Mouse (Mus musculus): ENCODE results near the gene Olfr1437. TPM values are rescaled to one million over a fixed set of nuclear protein-coding genes. Genes with fewer than 3 reads are reported as not detected.
"Not testable (repeated sequence)": the region's sequence is repeated elsewhere in the genome, so short reads cannot be mapped to it uniquely, and the experiment has no call there.

The Olfr1437 gene
- polyA plus RNA-seq (2012; rRNA removed) = not detected in 2 replicates

DNA sequence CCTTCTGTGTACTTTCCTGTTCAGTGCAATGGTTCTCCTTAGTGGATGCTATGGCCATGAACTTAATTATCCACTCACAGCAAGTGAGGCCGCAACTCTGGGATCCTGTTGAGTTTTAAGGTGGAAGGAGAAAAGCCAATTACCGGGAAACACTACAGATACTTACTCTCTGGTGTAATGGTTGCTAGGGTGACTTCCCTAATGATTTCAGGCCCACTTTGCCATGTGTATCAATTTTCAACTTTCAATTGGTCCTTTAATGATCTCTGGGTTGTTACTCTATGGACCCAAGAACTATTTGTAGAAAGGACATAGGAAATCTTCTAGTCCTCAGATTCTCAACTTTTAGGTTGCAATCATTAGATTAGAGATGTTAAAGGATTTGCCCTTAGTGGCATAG lies at the start of gene Olfr1437:
Gene Olfr1437, minus strand, starts transcription at position 101 of the 400 bp plus-strand sequence.
- H3K4me3 ChIP-seq (ENCODE audit: low read depth, low read length) = no peak within 1 kb of the TSS
- no peaks in the 10 kb centered on the region for H3K36me3 ChIP-seq (ENCODE audit: control insufficient read depth, insufficient read depth, low read length)
- H3K27ac ChIP-seq (ENCODE audit: insufficient read depth, low read depth, low read length) = no peak within 1 kb of the TSS
- no peaks in the 10 kb centered on the region for H3K27me3 ChIP-seq (ENCODE audit: control insufficient read depth, insufficient read depth, low read length)
- H3K4me1 ChIP-seq (ENCODE audit: control insufficient read depth, insufficient read depth, insufficient read length, low read length) = no peaks in the 10 kb centered on the region
- no peak for TF ChIP-seq POLR2A (IDR thresholded peaks at IDR 0.05; ENCODE audit: low read depth, low read length)
- TF ChIP-seq CTCF (IDR thresholded peaks at IDR 0.05; ENCODE audit: extremely low read depth, insufficient read length, insufficient replicate concordance, low read depth, low read length) = no peak
- 80% methylated on average over 2 of the region's 2 CpGs for WGBS

DNA sequence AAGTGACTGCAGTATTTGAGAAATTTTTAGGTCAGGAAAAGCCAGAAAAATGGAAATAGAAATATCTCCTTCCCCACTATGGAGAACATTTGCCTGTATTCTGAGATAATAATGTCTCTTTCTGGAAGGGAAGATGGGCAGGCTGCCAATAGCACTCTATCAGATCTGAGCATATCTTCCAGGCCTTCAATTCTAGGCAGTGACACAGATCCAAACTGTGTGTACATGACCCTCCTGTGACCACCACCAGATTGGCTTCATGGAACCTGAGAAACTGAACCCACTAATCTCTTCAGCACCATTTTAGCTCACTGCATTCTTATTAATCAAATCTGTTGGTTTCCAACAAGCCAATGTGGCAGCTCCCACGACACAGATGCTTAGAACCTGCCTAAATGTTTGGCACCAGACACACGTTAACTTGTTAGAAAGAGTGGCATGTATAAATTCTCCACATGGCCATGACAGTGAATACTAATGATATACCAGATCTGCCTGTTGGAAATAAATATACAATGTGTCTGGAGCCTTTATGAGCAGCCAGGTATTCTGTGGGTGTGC lies 49.6 kb upstream of the Olfr1437 start:
- TF ChIP-seq CTCF (IDR thresholded peaks at IDR 0.05; ENCODE audit: extremely low read depth, insufficient read length, insufficient replicate concordance, low read depth, low read length) = no peak
- no peak for TF ChIP-seq POLR2A (IDR thresholded peaks at IDR 0.05; ENCODE audit: low read depth, low read length)
- 62% methylated on average over 2 of the region's 2 CpGs for WGBS
- no peaks in the 10 kb centered on the region for H3K4me1 ChIP-seq (ENCODE audit: control insufficient read depth, insufficient read depth, insufficient read length, low read length)
- no peaks in the 10 kb centered on the region for H3K27me3 ChIP-seq (ENCODE audit: control insufficient read depth, insufficient read depth, low read length)
- H3K4me3 ChIP-seq (ENCODE audit: low read depth, low read length) = no peak overlapping the region
- no peaks in the 10 kb centered on the region for H3K36me3 ChIP-seq (ENCODE audit: control insufficient read depth, insufficient read depth, low read length)
- no peak overlapping the region for H3K27ac ChIP-seq (ENCODE audit: insufficient read depth, low read depth, low read length)

DNA sequence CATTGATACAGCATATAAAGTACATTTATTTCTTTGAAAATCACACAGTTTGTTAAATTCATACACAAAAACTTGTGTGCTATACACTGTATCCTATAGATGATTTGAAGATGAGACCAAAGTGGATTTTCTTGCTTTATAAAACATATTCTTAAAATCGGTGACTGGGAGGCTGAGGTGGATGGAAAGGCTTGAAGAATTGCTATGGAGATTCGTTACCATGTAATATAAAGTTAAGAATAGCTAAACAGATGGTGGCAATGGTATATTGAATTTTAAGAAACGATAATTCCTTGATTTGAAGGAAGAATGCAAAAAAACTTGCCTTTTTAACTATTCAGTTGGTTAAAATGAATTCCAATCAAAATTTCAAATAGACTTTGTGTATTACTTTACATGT lies 48.1 kb upstream of the Olfr1437 start:
- Histone ChIP-seq H3K4me3 (ENCODE audit: low read depth, low read length) (no peak overlapping the region), H3K4me1 (ENCODE audit: control insufficient read depth, insufficient read depth, insufficient read length, low read length) (no peaks in the 10 kb centered on the region), H3K27ac (ENCODE audit: insufficient read depth, low read depth, low read length) (no peak overlapping the region), H3K36me3 (ENCODE audit: control insufficient read depth, insufficient read depth, low read length) (no peaks in the 10 kb centered on the region), H3K27me3 (ENCODE audit: control insufficient read depth, insufficient read depth, low read length) (no peaks in the 10 kb centered on the region)
- TF ChIP-seq CTCF (IDR thresholded peaks at IDR 0.05; ENCODE audit: extremely low read depth, insufficient read length, insufficient replicate concordance, low read depth, low read length) (no peak), POLR2A (IDR thresholded peaks at IDR 0.05; ENCODE audit: low read depth, low read length) (no peak)
- WGBS = 69% methylated on average over 3 of the region's 3 CpGs

DNA sequence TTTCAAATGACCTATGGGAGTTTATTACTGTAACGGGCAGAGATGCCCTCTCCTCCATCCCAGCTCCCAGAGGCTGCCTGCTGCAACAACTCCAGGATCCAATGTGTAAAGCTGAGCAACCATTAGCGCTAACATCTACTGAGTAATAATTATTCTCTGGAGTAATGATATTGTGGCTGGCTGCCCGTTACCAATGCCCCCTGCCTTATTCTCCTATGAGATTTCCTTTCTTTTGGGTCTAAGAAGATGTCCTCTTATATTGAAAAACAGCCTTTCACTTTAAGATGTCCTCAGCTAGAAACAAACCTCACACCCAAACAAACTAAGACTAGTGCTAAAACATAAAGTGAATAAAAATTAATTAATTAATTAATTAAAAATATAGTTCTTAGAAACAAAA lies 10.9 kb upstream of the Olfr1437 start, which contains the start of gene Olfr1438-ps1:
Gene Olfr1438-ps1, minus strand, starts transcription at position 101 of the 400 bp plus-strand sequence.
- H3K4me1 ChIP-seq (ENCODE audit: control insufficient read depth, insufficient read depth, insufficient read length, low read length) = no peaks in the 10 kb centered on the region
- no peak within 1 kb of the TSS for H3K4me3 ChIP-seq (ENCODE audit: low read depth, low read length)
- no peaks in the 10 kb centered on the region for H3K27me3 ChIP-seq (ENCODE audit: control insufficient read depth, insufficient read depth, low read length)
- TF ChIP-seq CTCF (IDR thresholded peaks at IDR 0.05; ENCODE audit: extremely low read depth, insufficient read length, insufficient replicate concordance, low read depth, low read length) (no peak), POLR2A (IDR thresholded peaks at IDR 0.05; ENCODE audit: low read depth, low read length) (no peak)
- no peak within 1 kb of the TSS for H3K27ac ChIP-seq (ENCODE audit: insufficient read depth, low read depth, low read length)
- 76% methylated on average over 3 of the region's 3 CpGs for WGBS
- H3K36me3 ChIP-seq (ENCODE audit: control insufficient read depth, insufficient read depth, low read length) = no peaks in the 10 kb centered on the region

DNA sequence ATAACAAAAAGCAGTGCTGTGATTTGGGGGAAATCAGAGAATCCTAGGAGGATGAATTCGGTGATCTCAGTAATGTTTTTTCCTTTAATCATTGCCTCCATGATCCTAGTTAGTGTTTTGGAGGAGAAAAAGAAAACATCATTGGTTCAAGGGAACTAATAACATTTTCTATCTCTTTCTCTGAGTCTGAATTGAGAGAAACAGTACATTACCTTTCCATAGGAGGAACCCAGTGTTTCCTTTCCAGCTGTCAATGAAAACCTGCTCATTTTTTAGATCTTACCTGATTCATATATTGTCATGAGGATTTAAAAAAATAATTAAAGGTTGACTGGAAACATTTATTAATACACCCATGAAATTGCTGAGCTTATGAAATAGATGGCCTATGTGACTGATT lies 25.9 kb downstream of the Olfr1437 start, which contains the start of gene Olfr1436:
Gene Olfr1436, minus strand, starts transcription at position 101 of the 400 bp plus-strand sequence.
- not testable (repeated sequence) for H3K27ac ChIP-seq (ENCODE audit: insufficient read depth, low read depth, low read length); H3K4me3 ChIP-seq (ENCODE audit: low read depth, low read length); H3K27me3 ChIP-seq (ENCODE audit: control insufficient read depth, insufficient read depth, low read length); H3K4me1 ChIP-seq (ENCODE audit: control insufficient read depth, insufficient read depth, insufficient read length, low read length); H3K36me3 ChIP-seq (ENCODE audit: control insufficient read depth, insufficient read depth, low read length)
- WGBS = 76% methylated on average over 1 of the region's 1 CpGs

DNA sequence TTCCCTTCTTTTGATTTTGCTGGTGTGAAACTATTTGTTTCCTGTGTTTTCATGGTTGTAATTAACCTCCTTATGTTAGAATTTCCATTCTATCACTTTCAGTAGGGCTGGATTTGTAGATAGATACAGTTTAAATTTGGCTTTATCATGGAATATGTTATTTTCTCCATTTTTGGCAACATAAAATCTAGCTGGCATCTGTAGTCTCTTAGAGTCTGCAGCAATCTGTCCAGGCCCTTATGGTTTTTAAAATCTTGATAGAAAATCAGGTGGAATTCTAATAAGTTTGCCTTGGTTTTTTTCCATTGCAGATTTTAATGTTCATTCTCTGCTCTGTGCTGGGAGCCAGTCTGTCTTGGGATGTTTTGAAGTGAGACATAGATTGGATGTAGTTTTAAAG lies 31.9 kb downstream of the Olfr1437 start:
- Histone ChIP-seq H3K27ac (ENCODE audit: insufficient read depth, low read depth, low read length) (no peak overlapping the region), H3K36me3 (ENCODE audit: control insufficient read depth, insufficient read depth, low read length) (no peaks in the 10 kb centered on the region), H3K4me3 (ENCODE audit: low read depth, low read length) (no peak overlapping the region), H3K4me1 (ENCODE audit: control insufficient read depth, insufficient read depth, insufficient read length, low read length) (no peaks in the 10 kb centered on the region), H3K27me3 (ENCODE audit: control insufficient read depth, insufficient read depth, low read length) (no peaks in the 10 kb centered on the region)
- TF ChIP-seq CTCF (IDR thresholded peaks at IDR 0.05; ENCODE audit: extremely low read depth, insufficient read length, insufficient replicate concordance, low read depth, low read length) (no peak), POLR2A (IDR thresholded peaks at IDR 0.05; ENCODE audit: low read depth, low read length) (no peak)

DNA sequence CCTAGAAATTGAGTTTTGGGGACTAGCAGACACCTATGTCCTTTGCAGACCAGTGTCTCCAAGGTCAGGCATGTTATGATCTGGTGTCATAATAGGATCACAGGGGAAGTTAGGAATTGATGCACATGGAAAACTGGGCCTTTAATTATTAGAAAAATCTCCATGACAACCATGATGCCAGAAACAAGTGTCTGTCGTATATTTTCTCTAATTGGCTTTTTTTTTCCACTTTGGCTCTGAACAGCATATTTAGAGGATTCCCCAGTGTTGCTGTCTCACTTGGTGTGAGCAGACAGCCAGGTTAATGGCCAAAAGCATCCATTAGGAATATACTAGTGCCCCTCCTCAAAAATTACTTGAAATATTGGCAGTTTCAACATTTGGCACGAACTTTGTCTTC lies 45.3 kb downstream of the Olfr1437 start, which contains the start of gene Olfr1434:
Gene Olfr1434, plus strand, starts transcription at position 301 of the 400 bp plus-strand sequence.
- Histone ChIP-seq H3K4me1 (ENCODE audit: control insufficient read depth, insufficient read depth, insufficient read length, low read length) (no peaks in the 10 kb centered on the region), H3K4me3 (ENCODE audit: low read depth, low read length) (no peak within 1 kb of the TSS), H3K36me3 (ENCODE audit: control insufficient read depth, insufficient read depth, low read length) (no peaks in the 10 kb centered on the region), H3K27me3 (ENCODE audit: control insufficient read depth, insufficient read depth, low read length) (no peaks in the 10 kb centered on the region), H3K27ac (ENCODE audit: insufficient read depth, low read depth, low read length) (no peak within 1 kb of the TSS)
- 58% methylated on average over 2 of the region's 2 CpGs for WGBS
- TF ChIP-seq POLR2A (IDR thresholded peaks at IDR 0.05; ENCODE audit: low read depth, low read length) (no peak), CTCF (IDR thresholded peaks at IDR 0.05; ENCODE audit: extremely low read depth, insufficient read length, insufficient replicate concordance, low read depth, low read length) (no peak)

Other genes starting within 250 kb of the Olfr1437 start
- not detected in 2 replicates for gene Olfr1425, start 247.4 kb downstream of the Olfr1437 start, polyA plus RNA-seq (2012; rRNA removed)
- not detected in 2 replicates for gene Olfr1426, start 233.1 kb downstream of the Olfr1437 start, polyA plus RNA-seq (2012; rRNA removed)
- not detected in 2 replicates for gene Olfr1427, start 221.8 kb downstream of the Olfr1437 start, polyA plus RNA-seq (2012; rRNA removed)
- gene Olfr1428, start 209.2 kb downstream of the Olfr1437 start, polyA plus RNA-seq (2012; rRNA removed) = not detected in 2 replicates
- gene Olfr76, start 201.9 kb downstream of the Olfr1437 start, polyA plus RNA-seq (2012; rRNA removed) = not detected in 2 replicates
- not detected in 2 replicates for gene Olfr1555-ps1, start 155.0 kb downstream of the Olfr1437 start, polyA plus RNA-seq (2012; rRNA removed)
- gene Olfr1431, start 124.5 kb downstream of the Olfr1437 start, polyA plus RNA-seq (2012; rRNA removed) = not detected in 2 replicates
- not detected in 2 replicates for gene Olfr1432, start 92.5 kb downstream of the Olfr1437 start, polyA plus RNA-seq (2012; rRNA removed)
- not detected in 2 replicates for gene Olfr262, start 83.4 kb downstream of the Olfr1437 start, polyA plus RNA-seq (2012; rRNA removed)
- gene Olfr235, start 64.1 kb downstream of the Olfr1437 start, polyA plus RNA-seq (2012; rRNA removed) = not detected in 2 replicates
- gene Olfr1434, start 45.2 kb downstream of the Olfr1437 start, polyA plus RNA-seq (2012; rRNA removed) = not detected in 2 replicates
- gene Olfr1436, start 26.0 kb downstream of the Olfr1437 start, polyA plus RNA-seq (2012; rRNA removed) = not detected in 2 replicates
- gene Olfr1438-ps1, start 10.8 kb upstream of the Olfr1437 start, polyA plus RNA-seq (2012; rRNA removed) = not detected in 2 replicates
- not detected in 2 replicates for gene Olfr1440, start 62.2 kb upstream of the Olfr1437 start, polyA plus RNA-seq (2012; rRNA removed)
- not detected in 2 replicates for gene Olfr1441, start 92.3 kb upstream of the Olfr1437 start, polyA plus RNA-seq (2012; rRNA removed)
- gene Pfpl, start 102.8 kb upstream of the Olfr1437 start, polyA plus RNA-seq (2012; rRNA removed) = not detected in 2 replicates
- 2.7 and 3.5 TPM in 2 replicates for gene Mpeg1, start 135.7 kb upstream of the Olfr1437 start, polyA plus RNA-seq (2012; rRNA removed)
- 7.1 and 11.1 TPM in 2 replicates for gene Dtx4, start 176.4 kb upstream of the Olfr1437 start, polyA plus RNA-seq (2012; rRNA removed)
- gene Fam111a, start 220.6 kb upstream of the Olfr1437 start, polyA plus RNA-seq (2012; rRNA removed) = 0.17 and 0.33 TPM in 2 replicates